Mouse (Mus musculus): Measurements from ENCODE around the gene Ptpre.

GRCm38 (mm10) chr7:135580306-135581091 is 43.2 kb downstream of the Ptpre start:
- TF ChIP-seq CEBPB (IDR thresholded peaks at IDR 0.05; ENCODE audit: insufficient read depth, poor library complexity, severe bottlenecking) (no peak), MYOG (IDR thresholded peaks at IDR 0.05; ENCODE audit: control insufficient read depth in 1 of 3, insufficient read depth in 1 of 3, insufficient read length in 2 of 3, low read depth in 2 of 3) (no peak), POLR2AphosphoS2 (IDR thresholded peaks at IDR 0.05; ENCODE audit: insufficient read length, low read depth) (no peak), E2F4 (IDR thresholded peaks at IDR 0.05; ENCODE audit: insufficient read depth) (no peak), MAX (IDR thresholded peaks at IDR 0.05; ENCODE audit: low read depth) (no peak), USF1 (IDR thresholded peaks at IDR 0.05; ENCODE audit: low read depth) (no peak), TCF12 (IDR thresholded peaks at IDR 0.05; ENCODE audit: insufficient read depth, poor library complexity, severe bottlenecking) (no peak), POLR2A (IDR thresholded peaks at IDR 0.05; ENCODE audit: insufficient read length, low read depth) (no peak), REST (IDR thresholded peaks at IDR 0.05; ENCODE audit: insufficient read depth, insufficient read length) (no peak), SRF (IDR thresholded peaks at IDR 0.05; ENCODE audit: control insufficient read depth, insufficient read length, low read depth) (no peak), MYOD1 (IDR thresholded peaks at IDR 0.05; ENCODE audit: control insufficient read depth in 1 of 3, insufficient read length in 2 of 3, low read depth in 2 of 3) (no peak), TCF3 (IDR thresholded peaks at IDR 0.05; ENCODE audit: insufficient read length, low read depth) (no peak)

Data from myocyte (in vitro differentiated cells).